Mouse (Mus musculus) megakaryocyte, adult 5-6 weeks (primary cell): ENCODE measurements at regions not wholly inside any gene's neighbourhood (a gene's known extent, or its start where the extent isn't known, plus 50 kb on each side); places are given as distances from the start of the nearest gene placed in this dataset.

Experiments used
- ATAC-seq: 2 replicates; pipeline ENCODE4 v1.8.0; 2016; ENCODE audit warnings: mild to moderate bottlenecking, inconsistent platforms; ENCODE audit not compliant: poor library complexity, severe bottlenecking

GRCm38 (mm10) chr5:64634721-64635120, 168.5 kb upstream of the Klf3 start:
- no peak for ATAC-seq

- no peak for ATAC-seq
These were observed 166.9 kb upstream of the Klf3 start for GRCm38 (mm10) chr5:64636301-64636700.

GRCm38 (mm10) chr5:64643584-64643983, 159.6 kb upstream of the Klf3 start:
- ATAC-seq: no peak

GRCm38 (mm10) chr5:64647417-64648125, 155.6 kb upstream of the Klf3 start:
- ATAC-seq: no peak

GRCm38 (mm10) chr5:64648492-64648891, 154.7 kb upstream of the Klf3 start:
- ATAC-seq: no peak

- peak; percentile 72 for ATAC-seq
These were observed 151.8 kb upstream of the Klf3 start for GRCm38 (mm10) chr5:64651407-64651806.

GRCm38 (mm10) chr5:64653764-64654163, 149.4 kb upstream of the Klf3 start:
- ATAC-seq: no peak

GRCm38 (mm10) chr5:64655286-64655685, 147.9 kb upstream of the Klf3 start:
- ATAC-seq: no peak

- no peak for ATAC-seq
These were observed 141.2 kb upstream of the Klf3 start for GRCm38 (mm10) chr5:64661959-64662358.

- peak; percentile 60 for ATAC-seq
These were observed 140.7 kb upstream of the Klf3 start for GRCm38 (mm10) chr5:64662476-64662875.

- ATAC-seq: no peak
These were observed 139.4 kb upstream of the Klf3 start for GRCm38 (mm10) chr5:64663766-64664165.

GRCm38 (mm10) chr5:64665064-64665463, 138.1 kb upstream of the Klf3 start:
- ATAC-seq: no peak

GRCm38 (mm10) chr5:64666256-64666655, 136.9 kb upstream of the Klf3 start:
- ATAC-seq: no peak

GRCm38 (mm10) chr5:64667053-64667452, 136.1 kb upstream of the Klf3 start:
- ATAC-seq: no peak

- no peak for ATAC-seq
These were observed 129.3 kb upstream of the Klf3 start for GRCm38 (mm10) chr5:64673861-64674260.

- peak; percentile 34 for ATAC-seq
These were observed 126.8 kb upstream of the Klf3 start for GRCm38 (mm10) chr5:64676214-64676945.

- ATAC-seq: peak; percentile 73
These were observed 126.1 kb upstream of the Klf3 start for GRCm38 (mm10) chr5:64676946-64677588.

- ATAC-seq: no peak
These were observed 124.5 kb upstream of the Klf3 start for GRCm38 (mm10) chr5:64678706-64679105.

- no peak for ATAC-seq
These were observed 123.1 kb upstream of the Klf3 start for GRCm38 (mm10) chr5:64679996-64680625.

- no peak for ATAC-seq
These were observed 122.0 kb upstream of the Klf3 start for GRCm38 (mm10) chr5:64681161-64681560.

GRCm38 (mm10) chr5:64682326-64682845, 120.8 kb upstream of the Klf3 start:
- ATAC-seq: no peak
